Mouse (Mus musculus) hindbrain, embryonic 16.5 days (tissue): ENCODE measurements around the gene Pygb. TPM values are rescaled to one million over a fixed set of nuclear protein-coding genes. Genes with fewer than 3 reads are reported as not detected.

ENCODE experiments used
- ATAC-seq: fragments of 200-750 bp; cut with Nextera tagmentation; 2 replicates; pipeline ENCODE4 v1.8.0; 2017; ENCODE audit warnings: moderate TSS enrichment, moderate library complexity
- H3K27ac ChIP-seq: fragments of 300-500 bp; sonication (generic); 2 replicates; pipeline ENCODE4 v1.5.1; 2014; ENCODE audit warnings: low read depth, mild to moderate bottlenecking, control low read depth, low read length, moderate library complexity
- H3K27me3 ChIP-seq: fragments of 300-500 bp; sonication (generic); replicated peaks from 2 replicates; pipeline ENCODE4 v1.6.1; 2014; ENCODE audit warnings: low read length; ENCODE audit not compliant: control insufficient read depth, insufficient read depth
- H3K36me3 ChIP-seq: fragments of 300-500 bp; sonication (generic); 2 replicates; pipeline ENCODE4 v1.6.1; 2014; ENCODE audit warnings: mild to moderate bottlenecking, low read length, moderate library complexity, mixed read lengths; ENCODE audit not compliant: control insufficient read depth, insufficient read depth
- H3K4me1 ChIP-seq: fragments of 300-500 bp; sonication (generic); 2 replicates; pipeline ENCODE4 v1.6.1; 2014; ENCODE audit warnings: low read depth, low read length; ENCODE audit not compliant: control insufficient read depth, insufficient read depth
- H3K4me2 ChIP-seq: fragments of 300-500 bp; sonication (generic); 2 replicates; pipeline ENCODE4 v1.6.1; 2014; ENCODE audit warnings: mild to moderate bottlenecking, low read length, control low read depth, moderate library complexity
- H3K4me3 ChIP-seq: fragments of 300-500 bp; sonication (generic); 2 replicates; pipeline ENCODE4 v1.5.1; 2014; ENCODE audit warnings: mild to moderate bottlenecking, low read length, control low read depth, moderate library complexity
- H3K9ac ChIP-seq: fragments of 300-500 bp; sonication (generic); 2 replicates; pipeline ENCODE4 v1.6.1; 2014; ENCODE audit warnings: low read depth, mild to moderate bottlenecking, control low read depth, low read length, moderate library complexity
- H3K9me3 ChIP-seq: fragments of 300-500 bp; sonication (generic); 2 replicates; pipeline ENCODE4 v1.6.1; 2014; ENCODE audit warnings: mild to moderate bottlenecking, low read length, moderate library complexity; ENCODE audit not compliant: control insufficient read depth
- WGBS: fragments of 180-500 bp; shearing (Covaris S2); extraction: QIAGEN DNeasy Blood & Tissue Kit; methylation state at CpG from one replicate; pipeline ENCODE4 v1.1.7; 2014; 5-methylcytosine and 5-hydroxymethylcytosine counted together
- polyA plus RNA-seq: library from polyadenylated mRNA; unstranded; fragments of >200 nt; fragmentation: Nextera tagmentation; extraction: Ambion mirVana; gene quantifications from 2 replicates; pipeline ENCODE4 v1.2.1, GENCODE M21; 2015

The Pygb gene
- polyA plus RNA-seq, 1 experiment from 2014 or later = 179 TPM

GRCm38 (mm10) chr2:150842049-150842461, 55.5 kb downstream of the Pygb start:
- WGBS = 80% methylated on average over 7 of the region's 7 CpGs
- no peak overlapping the region for H3K4me3 ChIP-seq
- ATAC-seq = no peak
- no peak overlapping the region for H3K27ac ChIP-seq
- H3K9ac ChIP-seq = no peak overlapping the region
- no peaks in the 10 kb centered on the region for H3K9me3 ChIP-seq
- no peak overlapping the region for H3K4me2 ChIP-seq
- no peaks in the 10 kb centered on the region for H3K27me3 ChIP-seq
- H3K4me1 ChIP-seq = no peaks in the 10 kb centered on the region
- H3K36me3 ChIP-seq = peaks cover 2% of the 10 kb centered on the region

GRCm38 (mm10) chr2:150844798-150845197, 58.3 kb downstream of the Pygb start:
- Histone ChIP-seq H3K9me3 (no peaks in the 10 kb centered on the region), H3K4me2 (no peak overlapping the region), H3K9ac (no peak overlapping the region), H3K4me3 (no peak overlapping the region), H3K4me1 (no peaks in the 10 kb centered on the region; the same call in 1 of the 2 replicates), H3K27ac (peak overlapping the region; percentile 36; the same call in 1 of the 2 replicates), H3K36me3 (no peaks in the 10 kb centered on the region; the same call in 1 of the 2 replicates), H3K27me3 (no peaks in the 10 kb centered on the region)
- no peak for ATAC-seq
- WGBS = 58% methylated on average over 1 of the region's 1 CpGs

GRCm38 (mm10) chr2:150847436-150847995, 61.0 kb downstream of the Pygb start:
- ATAC-seq = peak; percentile 76
- 59% methylated on average over 8 of the region's 8 CpGs for WGBS
- no peaks in the 10 kb centered on the region for H3K36me3 ChIP-seq
- no peak overlapping the region for H3K4me2 ChIP-seq
- no peak overlapping the region for H3K9ac ChIP-seq
- no peak overlapping the region for H3K4me3 ChIP-seq
- no peaks in the 10 kb centered on the region; the same call in 1 of the 2 replicates for H3K4me1 ChIP-seq
- no peaks in the 10 kb centered on the region for H3K9me3 ChIP-seq
- H3K27ac ChIP-seq = peak overlapping the region; percentile 2; the same call in 1 of the 2 replicates
- no peaks in the 10 kb centered on the region for H3K27me3 ChIP-seq

DNA sequence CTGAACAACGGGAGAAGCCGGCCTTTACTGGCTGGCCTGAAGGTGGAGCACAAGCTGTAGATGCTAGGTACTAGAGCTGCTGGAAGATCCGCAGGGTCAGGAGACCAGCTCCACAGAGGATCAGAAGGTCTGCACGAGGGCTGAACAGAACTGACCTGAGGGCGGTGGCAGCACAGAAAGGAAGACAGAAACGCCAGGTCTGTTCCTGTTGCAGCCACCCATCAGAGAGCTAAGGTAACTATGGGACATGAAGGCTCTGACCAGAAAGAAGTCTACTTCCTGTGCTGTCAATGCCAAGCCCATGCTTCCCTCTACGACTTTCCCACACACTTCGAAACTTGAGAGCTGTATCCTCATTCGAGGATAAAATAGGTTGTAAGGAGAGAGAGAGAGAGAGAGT, 64.7 kb downstream of the Pygb start:
- no peaks in the 10 kb centered on the region for H3K27me3 ChIP-seq
- ATAC-seq = no peak
- no peak overlapping the region for H3K9ac ChIP-seq
- H3K4me3 ChIP-seq = no peak overlapping the region
- WGBS = 84% methylated on average over 9 of the region's 9 CpGs
- no peak overlapping the region for H3K4me2 ChIP-seq
- no peak overlapping the region for H3K27ac ChIP-seq
- no peaks in the 10 kb centered on the region for H3K9me3 ChIP-seq
- H3K36me3 ChIP-seq = no peaks in the 10 kb centered on the region
- no peaks in the 10 kb centered on the region; the same call in 1 of the 2 replicates for H3K4me1 ChIP-seq

- H3K4me1 ChIP-seq = no peaks in the 10 kb centered on the region
- no peak overlapping the region for H3K4me3 ChIP-seq
- no peak overlapping the region for H3K4me2 ChIP-seq
- ATAC-seq = 0 out of 2 replicates have a peak, but pooled peaks have one; percentile 9
- H3K27ac ChIP-seq = no peak overlapping the region
- no peaks in the 10 kb centered on the region for H3K9me3 ChIP-seq
- H3K36me3 ChIP-seq = no peaks in the 10 kb centered on the region
- no peak overlapping the region for H3K9ac ChIP-seq
- H3K27me3 ChIP-seq = no peaks in the 10 kb centered on the region
Observed at GRCm38 (mm10) chr2:150855186-150855585, 68.7 kb downstream of the Pygb start.

- H3K4me2 ChIP-seq = no peak overlapping the region
- ATAC-seq = no peak
- no peak overlapping the region for H3K27ac ChIP-seq
- H3K4me1 ChIP-seq = no peaks in the 10 kb centered on the region
- no peak overlapping the region for H3K9ac ChIP-seq
- H3K36me3 ChIP-seq = no peaks in the 10 kb centered on the region
- no peaks in the 10 kb centered on the region for H3K27me3 ChIP-seq
- 92% methylated on average over 9 of the region's 9 CpGs for WGBS
- no peak overlapping the region for H3K4me3 ChIP-seq
- no peaks in the 10 kb centered on the region for H3K9me3 ChIP-seq
Observed at GRCm38 (mm10) chr2:150858724-150859487, 72.4 kb downstream of the Pygb start.

DNA sequence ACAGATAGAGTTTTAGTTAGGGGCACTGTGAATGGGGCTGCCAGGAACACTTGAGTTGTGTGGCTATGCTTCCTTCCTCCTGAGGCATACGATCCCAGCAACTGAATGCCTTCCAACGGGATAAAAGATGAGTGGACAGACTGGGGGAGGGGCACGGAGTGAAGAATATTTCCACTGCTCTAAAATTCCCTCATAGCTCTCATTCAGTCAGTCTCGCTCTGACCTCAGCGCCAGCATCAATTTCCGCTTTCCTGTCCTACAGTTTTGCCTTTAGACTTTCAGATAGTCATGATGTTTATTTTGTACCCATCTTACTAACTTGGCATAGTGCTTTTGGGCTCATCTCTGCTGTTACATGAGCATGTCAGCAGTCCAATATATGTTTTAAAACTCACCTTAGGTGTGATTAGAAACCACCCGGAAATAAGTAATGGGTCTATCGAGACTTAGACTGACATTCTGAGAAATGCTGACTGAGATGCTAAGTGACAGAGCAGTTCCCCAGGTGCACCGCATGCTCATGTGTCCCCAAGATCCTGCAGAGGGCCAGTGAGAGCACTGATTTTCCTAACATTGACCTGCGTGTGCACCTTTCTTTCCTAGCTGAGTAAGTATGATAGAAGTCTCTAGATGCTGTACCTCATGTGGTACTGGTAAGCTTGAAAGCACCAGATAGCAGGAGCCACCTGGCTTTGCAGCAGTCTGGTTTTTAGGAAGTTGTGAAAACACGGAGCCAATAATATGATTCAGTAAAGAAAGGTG, 73.4 kb downstream of the Pygb start:
- Histone ChIP-seq H3K36me3 (no peaks in the 10 kb centered on the region), H3K4me2 (no peak overlapping the region), H3K9ac (no peak overlapping the region), H3K9me3 (no peaks in the 10 kb centered on the region), H3K27ac (no peak overlapping the region), H3K4me1 (no peaks in the 10 kb centered on the region), H3K4me3 (no peak overlapping the region), H3K27me3 (no peaks in the 10 kb centered on the region)
- 82% methylated on average over 11 of the region's 11 CpGs for WGBS
- ATAC-seq = no peak

- Histone ChIP-seq H3K27ac (no peak overlapping the region), H3K9me3 (no peaks in the 10 kb centered on the region), H3K36me3 (no peaks in the 10 kb centered on the region), H3K4me3 (no peak overlapping the region), H3K4me2 (no peak overlapping the region), H3K4me1 (no peaks in the 10 kb centered on the region), H3K27me3 (no peaks in the 10 kb centered on the region), H3K9ac (no peak overlapping the region)
- ATAC-seq = no peak
- WGBS = 90% methylated on average over 2 of the region's 2 CpGs
Observed at GRCm38 (mm10) chr2:150861128-150861527, 74.6 kb downstream of the Pygb start.

DNA sequence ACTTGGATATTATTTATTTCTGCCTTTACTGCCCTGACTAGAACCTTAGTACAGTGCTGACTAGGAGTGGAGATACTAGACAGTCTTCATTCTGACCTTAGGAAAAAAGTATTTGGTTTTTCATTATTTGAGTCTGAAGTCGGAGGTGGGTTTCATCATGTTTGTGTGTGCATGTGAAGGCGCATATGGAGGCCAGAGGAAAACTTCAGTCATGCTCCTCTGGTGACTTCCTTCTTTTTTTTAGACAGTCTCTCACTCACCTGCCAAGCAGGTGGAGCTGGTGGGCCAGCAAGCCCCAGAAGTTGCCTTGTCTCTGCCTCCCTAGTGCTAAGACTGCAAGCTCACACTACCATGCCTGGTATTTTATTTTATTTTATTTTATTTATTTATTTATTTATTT, 80.5 kb downstream of the Pygb start:
- no peaks in the 10 kb centered on the region for H3K27me3 ChIP-seq
- 95% methylated on average over 2 of the region's 2 CpGs for WGBS
- ATAC-seq = no peak
- no peak overlapping the region for H3K27ac ChIP-seq
- H3K4me2 ChIP-seq = no peak overlapping the region
- H3K36me3 ChIP-seq = no peaks in the 10 kb centered on the region
- no peak overlapping the region for H3K4me3 ChIP-seq
- no peak overlapping the region for H3K9ac ChIP-seq
- H3K9me3 ChIP-seq = no peaks in the 10 kb centered on the region
- H3K4me1 ChIP-seq = no peaks in the 10 kb centered on the region
